Mouse (Mus musculus) cerebellum, postnatal 36 days (tissue): ENCODE results near the gene Oxsm.

ENCODE experiments used
- DNase-seq, 2 experiments: peaks; one replicate each; pipeline ENCODE4 v3.0.0; 2021 to 2022; ENCODE audit warnings: mixed read lengths in 2 of 2

Oxsm gene

GRCm38 (mm10) chr14:16242193-16242815 lies 7.3 kb downstream of the Oxsm start:
- peak in 1 of 2 experiments; percentile 16 for DNase-seq

GRCm38 (mm10) chr14:16236466-16236865 lies 13.1 kb downstream of the Oxsm start:
- DNase-seq = no peak

DNA sequence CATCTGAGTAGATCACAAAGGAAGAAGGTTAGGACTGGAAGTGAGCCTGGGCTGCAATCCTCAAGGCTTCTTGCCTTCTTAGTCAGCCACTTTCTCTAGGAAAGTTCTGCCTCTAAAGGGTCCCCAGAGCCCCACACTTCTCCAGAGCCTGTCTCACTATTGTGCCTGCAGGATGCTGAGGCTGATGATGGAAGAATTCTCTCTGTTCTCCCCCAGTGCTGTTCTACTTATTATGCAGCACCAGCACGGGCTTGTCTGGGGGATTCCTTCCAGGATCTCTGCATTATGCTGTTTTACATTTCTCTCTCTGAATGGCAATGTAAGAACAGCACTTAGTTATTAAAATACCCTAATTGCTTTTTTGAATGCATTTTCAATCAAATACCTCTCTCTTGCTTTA lies 16.1 kb downstream of the Oxsm start:
- no peak for DNase-seq

DNA sequence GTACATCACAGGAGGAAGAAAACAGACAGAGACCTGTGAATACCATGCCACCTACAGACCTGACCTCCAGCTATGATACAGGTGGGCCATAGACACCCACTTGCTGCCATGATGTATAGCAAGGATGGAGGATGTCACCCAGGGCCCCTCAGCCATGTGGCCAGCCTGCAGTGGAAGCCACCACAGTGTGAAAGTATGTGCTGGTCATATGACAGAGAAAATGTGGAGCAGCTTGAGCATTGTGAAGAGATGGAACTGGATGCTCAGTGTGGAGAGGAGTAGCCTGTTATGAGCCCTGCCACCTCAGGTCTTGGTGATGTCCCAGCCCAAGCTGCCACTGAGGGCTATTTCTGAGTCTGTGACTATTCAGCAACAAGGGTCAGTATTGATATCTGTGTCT lies 19.0 kb downstream of the Oxsm start:
- no peak for DNase-seq

DNA sequence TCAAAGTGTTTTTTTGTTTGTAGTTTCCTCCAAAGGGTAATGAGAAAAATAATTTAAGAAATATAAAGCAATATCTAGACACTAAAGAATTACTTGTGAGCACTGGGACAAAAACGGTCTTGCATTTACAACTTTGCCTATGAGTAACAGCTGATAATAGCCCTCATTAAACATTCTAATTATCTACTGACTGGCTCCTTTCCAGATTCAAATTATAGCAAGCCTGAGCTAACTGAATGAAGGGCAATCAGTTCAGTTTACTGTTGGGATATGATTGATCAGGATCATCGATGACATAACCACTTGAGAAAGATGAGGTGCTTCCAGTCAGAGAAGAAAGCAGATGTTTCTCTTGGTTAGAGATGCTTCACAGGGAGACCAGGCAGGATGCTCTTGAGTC lies 20.2 kb downstream of the Oxsm start:
- DNase-seq = no peak

- DNase-seq = no peak
Observed at GRCm38 (mm10) chr14:16219015-16219414, 30.6 kb downstream of the Oxsm start.

DNA sequence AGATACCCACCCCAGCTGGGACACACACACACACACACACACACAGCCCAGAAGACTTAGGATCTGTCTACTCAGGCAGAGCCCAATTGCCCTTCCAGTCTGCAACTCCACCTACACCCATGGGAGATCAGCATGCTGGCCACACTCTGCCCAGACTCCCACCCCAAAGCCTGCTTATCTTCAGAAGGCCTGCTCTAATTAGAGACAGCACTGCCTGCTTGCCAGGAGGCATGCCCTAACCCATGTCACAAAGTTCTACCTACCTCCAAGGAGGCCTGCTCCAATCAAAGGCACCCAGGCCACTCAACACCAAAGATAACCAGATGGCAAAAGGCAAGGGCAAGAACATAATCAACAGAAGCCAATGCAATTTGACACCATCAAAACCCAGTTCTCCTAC lies 41.9 kb downstream of the Oxsm start:
- DNase-seq = no peak

- DNase-seq = no peak
Observed at GRCm38 (mm10) chr14:16201673-16202072, 47.9 kb downstream of the Oxsm start.

DNA sequence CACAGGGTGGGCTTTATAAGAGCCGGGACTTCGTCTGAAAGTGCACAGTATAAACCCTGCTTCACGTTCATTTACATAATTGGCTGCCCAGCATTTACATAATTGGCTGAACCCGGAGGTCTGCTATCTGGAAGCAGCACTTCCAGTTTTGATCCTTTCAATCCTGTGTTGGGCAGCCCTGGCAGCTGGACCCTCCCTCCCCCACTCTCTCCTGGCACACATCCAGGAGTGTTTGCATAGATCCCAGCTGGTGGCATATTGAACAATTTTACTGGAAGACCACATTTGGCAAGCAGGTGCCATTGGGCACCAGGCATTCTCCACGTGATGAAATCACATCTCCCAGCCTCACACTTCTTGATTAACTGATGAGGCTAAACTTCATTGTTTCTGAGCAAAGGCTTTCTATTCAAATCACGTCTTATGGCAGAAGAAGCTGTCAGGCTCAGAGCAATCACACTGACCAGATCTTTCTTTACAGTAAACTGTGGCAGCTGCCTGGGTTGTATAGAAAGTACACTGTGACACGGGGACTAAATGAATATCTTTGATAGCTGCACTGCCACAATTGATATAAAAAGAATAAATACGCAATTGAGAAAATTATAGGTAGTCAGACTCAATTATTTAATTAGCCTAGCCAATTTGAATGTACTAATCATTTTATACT lies 48.5 kb downstream of the Oxsm start:
- peak; percentile 66 to 69 for DNase-seq

GRCm38 (mm10) chr14:16200220-16200912 lies 49.2 kb downstream of the Oxsm start:
- no peak for DNase-seq

DNA sequence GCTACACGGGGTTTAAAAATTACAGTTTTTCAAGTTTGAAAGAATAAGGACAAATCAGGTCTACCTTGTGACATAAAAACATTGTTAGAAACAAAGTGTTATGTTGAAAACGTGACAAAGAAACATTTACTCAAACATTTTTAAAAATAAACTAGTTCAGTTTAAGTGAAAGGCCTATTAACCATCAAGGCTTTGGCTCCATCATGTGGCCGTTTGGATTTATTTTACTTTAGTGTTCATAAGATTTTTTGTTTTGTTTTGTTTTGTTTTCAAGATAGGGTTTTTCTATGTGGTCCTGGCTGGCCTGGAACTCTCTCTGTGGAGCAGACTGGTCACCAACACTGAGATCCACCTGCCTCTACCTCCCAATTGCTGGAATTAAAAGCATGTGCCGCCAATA lies 53.1 kb downstream of the Oxsm start:
- peak; percentile 24 to 50 for DNase-seq

GRCm38 (mm10) chr14:16195486-16195885 lies 54.1 kb downstream of the Oxsm start:
- DNase-seq = peak in 1 of 2 experiments; percentile 35

DNA sequence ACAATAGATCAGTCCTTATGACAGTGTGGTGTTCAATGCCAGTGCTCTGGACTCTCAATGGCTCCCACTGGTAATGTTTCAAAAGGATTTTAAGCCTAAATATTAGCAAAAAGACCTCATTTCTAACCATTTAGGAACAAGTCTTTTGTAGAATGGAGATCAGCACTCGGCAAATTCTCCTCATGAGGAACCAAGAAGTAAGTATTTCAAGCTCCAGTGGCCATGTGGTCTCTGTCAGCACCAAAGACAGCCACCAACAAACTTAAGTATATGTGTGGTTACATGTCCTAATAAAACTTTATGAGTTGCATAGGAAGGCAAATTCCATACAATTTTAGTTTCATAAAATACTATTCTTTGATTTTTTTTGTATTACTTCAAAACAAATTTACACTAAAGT lies 55.5 kb downstream of the Oxsm start:
- DNase-seq = no peak

DNA sequence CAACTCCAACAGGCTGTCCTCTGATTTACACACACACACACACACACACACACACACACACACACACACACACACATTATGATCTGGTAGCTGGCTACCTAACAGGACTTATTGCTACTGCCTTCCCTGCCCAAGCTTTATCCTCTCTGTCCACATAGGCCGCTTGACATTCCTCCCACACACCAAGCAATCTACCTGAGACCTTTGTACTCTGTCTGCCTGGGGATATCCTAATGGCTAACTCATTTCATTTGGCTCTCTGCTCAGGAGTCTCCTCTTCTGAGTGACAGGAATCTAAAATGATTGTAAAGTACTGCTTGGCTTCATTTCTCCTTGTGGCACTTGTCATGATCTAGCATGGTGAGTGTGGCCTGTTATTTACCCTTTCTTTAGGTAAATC lies 60.5 kb downstream of the Oxsm start:
- no peak for DNase-seq
